Mouse (Mus musculus) MEL-GATA-1-ER (cell line): ENCODE results near the gene Ppfibp1.
A peak's percentile ranks its signal among the peaks of the same experiment; 100 is the strongest.

Source experiments
- DNase-seq: peaks from one replicate; pipeline ENCODE4 v3.0.0-alpha.2; 2012; ENCODE audit warnings: low read depth; ENCODE audit errors: extremely low read depth

Gene Ppfibp1

DNA sequence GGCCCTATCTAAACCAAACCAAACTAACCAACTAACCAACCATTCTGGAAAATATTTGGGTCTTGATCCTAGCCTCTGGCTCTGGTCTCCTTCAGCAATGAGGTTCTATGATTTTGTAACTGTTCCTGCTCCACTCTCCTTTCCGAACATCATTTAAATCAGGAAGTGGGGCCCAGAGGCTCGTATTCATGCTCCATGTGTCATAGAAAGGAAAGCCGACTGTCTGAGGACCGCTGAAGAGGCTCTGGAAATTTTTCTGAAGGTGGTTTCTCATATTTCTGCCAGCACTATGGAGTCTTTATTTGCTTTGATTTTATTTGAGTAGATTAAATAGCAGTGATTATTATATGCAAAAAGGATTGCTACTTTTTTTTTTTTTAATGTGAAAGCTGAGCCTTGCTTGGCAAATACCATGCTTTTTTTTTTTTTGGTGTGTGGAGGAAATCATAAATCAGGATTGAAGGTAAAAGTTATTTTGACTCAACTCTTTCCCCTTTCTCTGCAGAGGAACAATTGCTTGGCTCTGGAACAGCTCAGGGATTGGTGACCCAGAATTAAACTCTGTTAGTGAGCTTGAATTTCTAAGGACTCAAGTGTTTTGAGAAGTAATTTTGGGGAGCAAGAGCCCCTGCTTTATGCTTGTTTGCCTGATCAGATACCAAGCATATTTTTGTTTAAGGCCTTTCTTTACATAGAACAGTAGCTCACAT, 25.4 kb downstream of the Ppfibp1 start:
- no peak for DNase-seq

DNA sequence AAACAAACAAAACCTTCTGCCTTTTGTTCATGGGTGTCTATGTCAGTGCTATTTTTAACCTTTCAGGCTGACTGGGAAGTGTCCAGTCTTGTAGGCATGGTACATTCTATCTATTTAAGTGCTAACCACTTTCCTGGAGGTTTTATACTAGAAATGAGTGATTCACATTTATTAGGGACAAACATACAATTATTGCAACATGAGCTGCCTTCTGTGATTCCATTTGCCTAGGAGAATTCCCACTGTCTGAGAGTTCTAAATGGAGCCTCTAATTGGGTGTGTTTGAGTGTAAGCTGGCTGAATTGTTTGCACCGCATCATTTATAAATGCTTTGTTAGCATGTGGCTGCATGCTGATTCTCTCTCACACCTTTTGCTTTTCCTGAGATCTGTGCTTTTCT, 27.5 kb downstream of the Ppfibp1 start:
- no peak for DNase-seq

DNA sequence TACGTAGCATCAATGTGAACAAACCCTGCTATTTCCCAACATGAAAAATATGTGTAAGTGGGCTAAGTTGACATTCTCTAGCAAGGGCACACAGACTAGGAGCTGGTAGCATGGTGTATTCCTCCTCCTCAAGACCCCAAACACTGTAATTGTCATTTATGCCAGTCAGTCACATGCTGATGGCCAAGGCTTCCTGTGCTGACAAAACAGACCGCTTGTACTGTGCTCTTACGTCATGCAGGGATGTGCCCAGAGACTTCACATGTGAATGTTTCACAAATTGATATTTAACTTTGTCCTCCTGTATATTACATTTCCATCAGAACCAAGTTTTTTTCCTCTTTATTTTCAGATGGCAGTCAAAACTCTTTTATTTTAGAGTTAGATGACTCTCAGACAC, 29.1 kb downstream of the Ppfibp1 start:
- DNase-seq, result no peak

DNA sequence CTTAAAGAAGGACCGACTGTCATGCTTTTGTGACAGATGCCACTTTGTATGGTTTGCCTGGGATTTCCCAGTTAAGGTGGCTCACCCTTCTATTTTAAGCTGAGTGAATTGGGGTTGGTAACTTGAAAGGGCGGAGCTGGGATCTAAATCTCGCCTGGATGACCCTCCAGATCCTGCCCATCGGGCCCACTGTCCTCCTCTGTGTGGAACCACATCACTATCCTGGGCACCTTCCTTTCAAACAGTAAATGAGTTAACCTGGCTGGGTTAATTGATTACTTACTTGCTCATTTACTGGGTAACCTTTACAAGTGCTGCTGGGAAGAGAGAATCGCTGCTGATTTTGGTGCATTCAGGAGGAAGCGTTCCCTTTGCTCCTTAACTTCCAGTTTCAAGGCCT, 30.1 kb downstream of the Ppfibp1 start:
- no peak for DNase-seq

DNA sequence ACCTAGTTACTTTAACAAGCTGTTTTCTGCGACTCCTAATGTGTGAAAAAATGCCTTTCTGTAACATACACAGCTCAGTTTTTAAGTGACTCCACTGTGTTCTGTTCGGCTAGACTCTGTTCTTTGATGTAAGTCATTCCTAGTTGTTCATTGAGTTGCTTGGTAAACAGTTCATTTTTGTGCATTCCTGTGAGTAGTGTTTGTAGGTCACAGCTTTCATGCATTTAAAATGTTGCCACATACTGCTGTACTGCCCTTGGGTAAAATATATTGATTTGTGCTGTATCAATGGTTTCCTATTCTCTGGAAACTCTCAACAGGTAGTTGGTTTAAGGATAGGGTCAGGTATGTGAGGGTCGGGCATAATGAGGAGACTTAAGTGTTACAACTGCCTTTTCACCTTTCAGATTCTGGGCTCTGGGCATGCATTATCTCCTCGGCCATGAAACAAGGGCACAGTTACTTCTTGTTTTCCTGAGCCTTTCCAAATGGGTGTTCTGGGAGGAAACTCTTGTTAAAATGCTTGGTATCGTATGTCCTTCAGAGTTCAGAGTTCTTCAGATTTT, 38.2 kb downstream of the Ppfibp1 start:
- no peak for DNase-seq

DNA sequence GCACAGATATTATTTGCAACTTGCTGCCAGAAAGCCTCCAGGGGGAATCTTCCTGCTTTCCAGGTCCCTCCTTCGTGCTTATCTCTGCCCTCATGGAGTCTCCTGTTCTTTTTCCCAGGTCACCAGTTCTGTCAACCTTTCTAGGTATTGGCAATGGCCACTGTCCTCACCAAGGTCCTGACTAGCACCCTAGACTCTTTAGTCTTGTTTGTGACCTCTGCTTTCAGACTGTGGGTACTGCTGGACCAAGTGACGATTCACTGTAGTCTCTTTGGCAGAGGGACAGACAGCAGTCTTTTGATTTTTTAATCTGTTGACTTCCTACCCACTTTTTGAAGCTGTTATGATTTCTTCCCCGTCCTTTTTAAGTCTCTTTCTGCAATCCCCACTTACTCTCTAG, 39.8 kb downstream of the Ppfibp1 start:
- no peak for DNase-seq

DNA sequence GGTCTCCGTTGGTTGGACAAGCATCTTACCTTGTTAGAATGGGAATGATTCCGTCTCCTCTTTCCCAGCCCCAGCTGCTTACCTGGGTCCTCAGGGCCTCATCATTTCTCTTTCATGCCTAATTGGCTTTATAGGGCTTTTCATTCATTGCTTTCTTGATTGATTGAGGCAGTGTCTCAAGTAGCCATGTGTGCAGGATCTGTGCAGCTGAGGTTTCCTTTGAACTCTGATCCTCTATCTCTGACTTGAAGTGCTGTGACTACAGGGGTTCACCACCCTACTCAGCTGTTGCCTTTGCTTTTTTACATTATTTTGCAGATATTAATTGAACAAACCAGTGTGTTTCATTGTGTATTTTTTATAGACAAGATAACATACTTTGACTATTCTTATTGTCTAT, 40.7 kb downstream of the Ppfibp1 start:
- no peak for DNase-seq

DNA sequence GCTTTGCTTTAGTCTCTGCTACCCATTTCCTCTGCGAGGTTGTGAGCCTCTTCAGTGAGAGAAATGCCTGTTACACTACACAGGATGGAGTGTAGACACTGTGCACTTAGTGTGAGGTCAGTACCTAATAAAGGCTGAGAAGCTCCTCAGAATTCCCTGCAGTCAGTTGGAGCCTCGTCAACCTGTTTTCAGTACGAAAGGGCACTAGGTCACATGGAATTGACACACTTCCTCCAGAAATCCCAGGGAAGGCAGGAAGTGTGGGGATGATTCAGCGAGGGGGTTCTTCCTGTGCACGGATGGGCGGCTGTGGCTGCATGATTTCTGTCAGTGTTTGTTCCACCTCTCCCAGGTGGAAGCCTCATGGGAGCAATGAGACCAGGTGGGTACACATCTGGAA, 44.8 kb downstream of the Ppfibp1 start:
- DNase-seq, result no peak

DNA sequence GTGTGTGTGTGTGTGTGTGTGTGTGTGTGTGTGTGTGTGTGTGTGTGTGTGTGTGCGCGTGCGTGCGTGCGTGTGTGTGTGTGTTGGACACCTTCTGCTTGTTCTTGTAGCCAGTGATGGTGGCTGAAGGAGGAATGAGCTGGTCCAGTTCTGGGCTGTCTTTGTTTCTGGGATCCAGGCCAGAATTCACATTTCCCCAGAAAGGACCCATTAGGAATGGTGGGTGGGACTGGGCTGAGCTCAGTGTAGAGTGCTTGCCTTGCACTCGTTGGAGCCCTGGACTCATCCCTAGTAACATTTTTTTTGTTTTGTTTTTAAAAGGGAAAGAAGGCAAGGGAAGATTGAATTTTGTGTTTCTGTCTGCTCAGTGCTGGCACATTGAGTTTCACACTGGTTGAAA, 47.7 kb downstream of the Ppfibp1 start:
- DNase-seq, result no peak

DNA sequence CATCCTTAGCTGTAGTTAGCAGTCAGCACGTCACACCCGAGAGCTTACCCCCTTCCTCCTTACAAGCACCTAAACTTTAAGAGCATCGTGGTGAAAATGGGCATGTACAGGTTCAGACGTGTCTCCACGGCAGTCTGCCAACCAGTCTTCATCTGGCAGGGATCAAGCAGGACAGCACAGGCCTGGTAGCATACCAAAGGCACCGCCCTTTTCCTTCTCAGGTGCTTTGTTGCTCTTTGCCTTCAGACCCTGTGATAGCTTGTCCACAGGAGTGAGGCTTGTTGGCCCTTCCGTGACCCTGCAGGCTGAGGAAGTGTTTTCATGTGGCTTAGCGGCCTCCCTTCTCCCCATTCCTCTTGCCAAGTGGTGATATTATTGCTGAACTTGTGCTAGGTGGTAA, 50.7 kb downstream of the Ppfibp1 start:
- no peak for DNase-seq

DNA sequence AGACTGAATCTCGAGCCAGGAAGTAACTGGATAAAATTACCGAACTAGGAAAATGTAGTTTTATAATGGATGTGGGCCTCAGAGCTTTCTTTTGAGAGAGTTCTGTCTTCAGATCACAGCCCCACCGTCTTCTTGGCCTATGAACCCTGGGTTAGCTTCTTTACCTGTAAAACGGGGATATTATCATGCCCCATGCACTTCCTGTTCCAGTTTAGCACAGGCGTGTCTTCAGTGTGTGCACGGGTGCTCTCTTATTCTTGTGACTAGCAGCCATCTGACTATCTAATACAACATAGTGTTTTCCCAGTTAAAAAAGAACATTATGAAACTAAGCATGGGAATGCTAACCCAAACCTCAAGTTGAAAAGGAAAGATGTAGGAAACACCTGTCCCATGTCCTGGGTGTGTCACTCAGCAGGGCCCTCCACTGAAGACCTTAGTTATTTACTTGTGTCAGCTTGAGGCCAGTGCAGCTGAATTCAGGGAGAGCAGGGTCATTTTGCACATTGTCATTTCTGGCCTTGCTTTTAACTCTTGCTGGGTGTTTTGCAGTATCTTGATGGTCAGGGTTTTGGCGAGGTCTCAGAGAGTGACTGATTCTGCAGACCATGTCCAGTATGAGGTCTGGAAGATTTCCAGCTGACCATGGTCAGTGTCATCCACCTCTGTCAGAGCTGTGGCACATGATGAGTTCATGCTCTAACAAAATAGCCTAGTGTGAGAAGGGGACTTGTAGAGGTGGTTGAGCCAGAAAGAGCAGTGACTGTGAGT, 53.4 kb downstream of the Ppfibp1 start:
- DNase-seq, result no peak

DNA sequence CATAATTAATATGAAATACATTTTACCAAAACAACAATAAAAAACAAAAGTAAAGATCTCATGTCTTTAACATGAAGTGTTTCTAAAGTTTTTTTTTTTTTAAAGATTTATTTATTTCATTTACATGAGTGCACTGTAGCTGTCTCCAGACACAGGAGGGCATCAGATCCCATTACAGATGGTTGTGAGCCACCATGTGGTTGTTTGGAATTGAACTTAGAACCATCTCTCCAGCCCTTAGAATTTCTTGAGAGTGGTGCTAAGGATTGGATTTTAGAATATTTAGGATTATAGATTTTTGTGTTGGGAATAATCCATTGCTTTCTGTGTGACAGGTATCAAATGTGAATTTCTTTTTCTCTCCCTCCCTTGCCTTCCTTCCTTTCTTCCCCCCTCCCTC, 55.7 kb downstream of the Ppfibp1 start:
- DNase-seq, result no peak

DNA sequence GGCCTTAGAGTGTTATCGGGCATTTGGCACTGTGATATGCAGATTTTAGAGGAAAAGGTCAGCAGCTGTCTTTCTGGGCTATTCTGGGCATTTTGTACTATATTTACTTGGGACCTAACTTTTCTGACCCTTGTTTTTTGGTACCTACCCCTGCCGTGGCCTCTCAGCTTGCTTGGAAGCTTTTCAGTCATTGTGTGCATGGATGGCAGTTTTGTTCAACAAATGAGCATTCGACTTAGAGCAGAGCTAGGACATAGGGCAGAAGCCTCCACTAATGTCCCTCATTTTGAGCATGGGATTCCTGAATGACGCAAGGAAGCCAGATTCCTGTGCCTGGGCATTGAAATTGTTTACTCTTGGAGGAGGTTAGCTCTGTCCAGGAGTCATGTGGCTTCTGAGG, 56.5 kb downstream of the Ppfibp1 start:
- no peak for DNase-seq

DNA sequence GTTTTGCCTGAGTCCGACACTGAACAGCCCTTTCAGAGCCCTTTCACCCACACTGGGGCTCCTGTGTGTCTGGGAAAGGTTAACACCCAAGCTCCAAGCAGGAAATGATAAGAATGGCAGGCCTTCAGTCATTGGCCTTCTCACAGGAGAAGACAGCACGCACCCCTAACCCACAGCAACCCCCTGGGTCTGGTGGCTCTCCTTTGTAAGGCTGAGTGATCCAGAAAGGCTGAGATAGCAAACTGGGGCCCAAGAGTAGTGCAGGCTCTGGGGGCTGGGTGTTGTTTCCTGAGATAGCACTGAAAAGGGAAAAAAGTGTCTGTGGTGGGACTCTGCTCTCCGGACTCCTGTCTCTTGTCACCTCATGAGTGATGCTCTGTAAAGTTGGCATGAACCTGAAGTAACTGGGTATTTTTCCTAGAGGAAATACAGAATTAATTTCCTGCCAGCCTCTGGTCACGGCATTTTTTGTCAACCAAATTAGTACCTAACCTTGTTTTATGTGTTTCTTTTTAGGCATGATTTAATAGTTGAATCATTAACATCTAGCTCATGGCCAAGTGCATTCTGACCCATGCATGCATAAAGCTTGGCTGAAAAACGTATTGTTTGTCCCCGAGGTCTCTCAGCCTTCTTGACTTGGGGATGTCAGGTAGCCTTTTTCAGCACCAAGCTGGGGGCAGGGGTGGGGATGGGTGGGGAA, 58.2 kb downstream of the Ppfibp1 start:
- DNase-seq, result peak; percentile 54

DNA sequence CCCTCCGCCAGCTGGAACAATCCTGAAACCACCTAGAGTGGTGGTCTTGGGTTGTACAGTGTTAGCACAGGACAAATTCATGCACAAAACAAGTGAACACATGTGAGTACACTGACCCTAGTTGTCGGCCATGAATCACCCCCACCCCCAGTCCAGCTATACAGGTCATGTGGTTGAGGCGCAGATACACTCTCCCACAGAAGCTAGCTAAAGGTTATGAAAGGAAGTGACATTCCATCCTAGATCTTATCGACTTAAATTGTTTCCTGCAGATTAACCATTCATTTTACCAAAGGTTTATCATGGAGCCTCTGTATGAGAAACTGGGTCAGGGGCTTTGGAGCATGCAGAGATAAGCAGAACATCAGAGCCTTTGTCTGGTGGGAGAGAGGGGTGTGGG, 58.9 kb downstream of the Ppfibp1 start:
- no peak for DNase-seq

DNA sequence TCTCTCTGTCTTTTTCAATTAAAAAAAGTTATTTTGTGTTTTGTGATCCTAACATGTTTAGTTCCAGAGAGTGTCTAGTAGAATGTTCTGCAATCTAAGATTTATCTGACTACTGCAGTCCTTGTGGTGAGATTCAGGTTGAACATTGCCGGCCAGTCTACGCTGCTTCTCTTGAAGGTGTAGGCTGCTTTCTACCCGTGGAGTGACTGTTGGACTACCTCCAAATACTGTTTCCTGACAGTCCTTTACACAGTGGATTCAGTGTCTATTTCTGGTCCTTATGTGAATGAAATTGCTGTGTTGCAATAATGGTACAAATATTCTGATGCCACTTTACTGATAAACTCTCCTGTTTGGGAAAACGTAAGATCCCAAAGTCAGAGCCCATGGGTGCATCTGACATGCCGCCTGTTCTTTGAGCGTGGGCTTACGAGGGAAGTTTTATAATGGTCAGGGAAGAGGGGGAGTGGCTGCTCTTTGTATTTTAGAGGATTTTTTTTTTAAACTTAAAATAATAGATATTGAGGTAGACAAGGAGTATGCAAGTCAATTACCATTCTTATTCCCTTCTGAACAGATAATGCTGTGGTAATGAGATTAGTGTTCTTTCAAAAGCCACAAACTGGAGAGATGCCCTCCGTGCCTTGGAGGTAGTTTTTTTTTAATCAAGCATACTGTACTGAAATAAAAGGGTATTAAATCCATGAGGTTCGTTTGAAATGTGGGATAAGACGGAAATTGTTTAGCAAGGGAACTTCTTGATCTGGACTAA, 61.6 kb downstream of the Ppfibp1 start:
- DNase-seq, result no peak

DNA sequence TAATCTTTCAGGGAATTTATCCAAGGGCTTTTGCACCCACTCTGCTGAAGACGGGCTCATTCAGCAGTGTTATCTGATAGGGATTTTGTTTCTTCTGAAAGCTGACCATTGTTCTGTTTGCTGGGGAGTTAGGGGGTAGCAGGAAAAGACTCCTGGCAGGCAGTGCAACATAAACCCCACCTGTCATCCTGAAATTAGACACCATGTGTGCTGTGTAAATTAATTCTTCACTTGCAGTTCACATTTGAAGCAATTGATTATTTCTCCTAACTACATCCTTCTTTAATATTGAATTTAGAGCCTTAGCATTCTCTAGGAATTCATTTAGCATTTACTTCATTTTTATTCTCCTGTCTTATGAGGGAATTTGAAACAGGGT, 62.2 kb downstream of the Ppfibp1 start:
- no peak for DNase-seq

DNA sequence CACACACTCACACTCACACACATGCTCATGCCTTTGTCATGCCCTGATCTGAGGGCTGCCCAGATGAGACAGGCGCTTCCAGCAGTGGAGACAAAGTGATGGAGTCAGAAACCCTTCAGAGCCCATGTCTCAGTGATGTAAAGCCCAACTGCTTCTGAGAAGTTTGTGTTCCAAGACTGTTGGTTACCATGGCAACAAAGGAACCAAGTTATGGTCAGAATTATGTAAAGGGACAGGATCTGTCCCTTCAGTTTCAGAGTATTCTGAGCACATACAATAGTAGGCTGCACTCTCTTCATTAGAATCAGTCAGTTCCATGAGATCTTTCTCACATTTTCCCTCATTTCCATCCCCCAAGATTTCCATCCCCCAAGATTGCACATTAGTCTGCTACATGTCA, 66.0 kb downstream of the Ppfibp1 start, which contains the start of gene 1700034J05Rik:
TSS of gene 1700034J05Rik (minus strand) at position 165 of the 400 bp plus-strand sequence.
- no peak for DNase-seq

DNA sequence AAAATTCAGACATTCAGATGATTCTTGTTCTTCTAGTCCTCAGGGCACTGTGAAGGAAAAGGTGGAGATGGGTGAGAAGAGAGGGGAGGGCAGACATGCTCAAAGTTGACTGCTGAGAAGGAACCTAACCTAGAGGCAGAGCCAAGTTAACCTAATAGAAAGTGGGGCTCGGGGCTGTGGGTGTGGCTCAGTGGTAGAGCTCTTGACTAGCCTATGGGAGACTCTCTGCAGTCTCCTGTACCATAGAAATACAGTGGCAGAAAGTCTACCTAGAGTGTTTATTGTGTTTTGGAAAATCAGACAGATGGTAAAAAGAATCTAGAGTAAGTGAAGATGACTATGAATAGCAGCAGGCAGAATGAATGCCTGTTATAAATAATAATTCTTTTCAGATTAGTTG, 67.2 kb downstream of the Ppfibp1 start:
- peak; percentile 27 for DNase-seq

DNA sequence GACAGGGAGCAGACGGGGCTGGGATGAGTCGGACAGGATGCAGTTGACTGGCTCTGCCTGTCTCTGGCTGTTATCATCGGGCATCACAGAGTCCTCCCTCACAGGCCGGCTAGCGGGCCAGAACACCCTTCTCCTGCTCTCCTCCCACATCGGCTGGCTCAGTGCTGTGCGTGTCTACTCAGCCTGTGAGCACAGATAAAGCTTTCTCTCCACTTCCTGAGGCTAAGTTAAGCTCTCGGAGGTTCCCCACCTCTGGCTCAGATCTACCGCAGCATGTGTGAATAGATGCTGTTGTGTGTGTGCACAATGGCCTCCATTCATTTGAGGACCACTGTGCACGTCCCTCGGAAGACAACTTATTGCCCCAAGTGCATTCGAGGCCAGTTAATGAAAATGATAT, 67.6 kb downstream of the Ppfibp1 start:
- peak; percentile 91 for DNase-seq

DNA sequence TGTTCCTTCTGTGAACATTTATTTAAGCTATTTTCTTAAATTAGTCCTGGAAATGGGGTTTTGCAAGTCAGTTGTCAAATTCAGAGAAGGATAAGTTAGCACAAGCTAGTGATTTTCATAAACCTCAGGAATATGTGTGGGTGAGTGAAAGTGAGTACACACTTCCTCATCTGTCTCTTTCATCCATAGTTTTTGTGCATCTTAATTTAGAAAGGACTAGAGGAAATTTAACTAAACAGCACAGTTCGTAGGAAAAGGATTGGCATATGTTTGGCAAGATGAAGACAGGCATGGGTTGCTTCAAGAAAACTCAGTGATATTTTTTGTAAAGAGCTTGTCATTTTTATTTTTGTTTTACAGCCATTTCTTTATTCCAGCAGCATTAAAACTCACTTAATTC, 68.7 kb downstream of the Ppfibp1 start:
- DNase-seq, result no peak
